Mouse (Mus musculus) intestine, embryonic 16.5 days (tissue): Measurements from ENCODE around the gene Olfr655. TPM values are rescaled to one million over a fixed set of nuclear protein-coding genes. Genes with fewer than 3 reads are reported as not detected.

Source experiments
- ATAC-seq: fragments of 200-750 bp; cut with Nextera tagmentation; 2 replicates; pipeline ENCODE4 v1.8.0; 2017; ENCODE audit warnings: moderate TSS enrichment, moderate library complexity
- H3K27ac ChIP-seq: fragments of 300-500 bp; sonication (generic); 2 replicates; pipeline ENCODE4 v1.5.1; 2014; ENCODE audit warnings: mild to moderate bottlenecking, low read length
- H3K27me3 ChIP-seq: fragments of 300-500 bp; sonication (generic); replicated peaks from 2 replicates; pipeline ENCODE4 v1.6.1; 2014; ENCODE audit warnings: low read length, control low read depth, mixed read lengths; ENCODE audit not compliant: control insufficient read depth, insufficient read depth
- H3K36me3 ChIP-seq: fragments of 300-500 bp; sonication (generic); 2 replicates; pipeline ENCODE4 v1.6.1; 2014; ENCODE audit warnings: low read length, control low read depth; ENCODE audit not compliant: control insufficient read depth, insufficient read depth
- H3K4me1 ChIP-seq: fragments of 300-500 bp; sonication (generic); 2 replicates; pipeline ENCODE4 v1.6.1; 2014; ENCODE audit warnings: low read length, control low read depth, mixed read lengths; ENCODE audit not compliant: control insufficient read depth, insufficient read depth
- H3K4me2 ChIP-seq: fragments of 300-500 bp; sonication (generic); 2 replicates; pipeline ENCODE4 v1.6.1; 2014; ENCODE audit warnings: low read depth, low read length, control low read depth
- H3K4me3 ChIP-seq: fragments of 300-500 bp; sonication (generic); 2 replicates; pipeline ENCODE4 v1.5.1; 2014; ENCODE audit warnings: mild to moderate bottlenecking, low read length
- H3K9ac ChIP-seq: fragments of 300-500 bp; sonication (generic); 2 replicates; pipeline ENCODE4 v1.6.1; 2014; ENCODE audit warnings: low read depth, low read length
- H3K9me3 ChIP-seq: fragments of 300-500 bp; sonication (generic); 2 replicates; pipeline ENCODE4 v1.6.1; 2016; ENCODE audit warnings: low read length, control low read depth; ENCODE audit not compliant: control insufficient read depth
- WGBS: fragments of 180-500 bp; shearing (Covaris S2); extraction: QIAGEN DNeasy Blood & Tissue Kit; methylation state at CpG from one replicate; pipeline ENCODE4 v1.1.7; 2014; 5-methylcytosine and 5-hydroxymethylcytosine counted together
- polyA plus RNA-seq: library from polyadenylated mRNA; unstranded; fragments of >200 nt; fragmentation: Nextera tagmentation; extraction: Ambion mirVana; gene quantifications from 2 replicates; pipeline ENCODE4 v1.2.1, GENCODE M21; 2015

Gene Olfr655
- polyA plus RNA-seq, 1 experiment from 2014 or later = not detected

GRCm38 (mm10) chr7:104580846-104581245 is 20.7 kb downstream of the Olfr655 start:
- WGBS = 77% methylated on average over 4 of the region's 4 CpGs
- H3K4me2 ChIP-seq = no peak overlapping the region
- H3K27me3 ChIP-seq = no peaks in the 10 kb centered on the region
- no peaks in the 10 kb centered on the region for H3K4me1 ChIP-seq
- no peaks in the 10 kb centered on the region for H3K36me3 ChIP-seq
- no peak overlapping the region for H3K27ac ChIP-seq
- ATAC-seq = peak; percentile 92
- no peaks in the 10 kb centered on the region for H3K9me3 ChIP-seq
- H3K9ac ChIP-seq = no peak overlapping the region
- no peak overlapping the region for H3K4me3 ChIP-seq

DNA sequence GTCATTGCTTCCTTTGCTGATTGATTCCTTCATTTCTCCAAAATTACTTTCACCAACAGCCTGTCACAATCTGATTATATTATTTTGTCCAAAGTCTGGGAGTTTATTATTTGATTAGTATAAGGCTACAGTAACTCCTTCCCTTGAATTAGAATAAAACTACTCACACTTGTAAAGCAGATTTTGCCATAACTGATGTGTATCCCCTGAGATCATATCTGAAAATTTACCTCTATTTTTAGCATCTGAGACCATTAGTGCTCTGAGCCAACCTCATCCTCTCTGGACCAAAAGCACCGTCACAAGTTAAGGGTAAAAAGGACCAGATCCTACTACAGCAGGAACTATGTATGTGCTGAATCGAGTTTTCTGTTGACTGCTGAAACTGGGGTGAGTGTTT is 24.6 kb downstream of the Olfr655 start, which contains the start of gene Olfr653:
TSS of gene Olfr653 (plus strand) at position 301 of the 400 bp plus-strand sequence.
- H3K27me3 ChIP-seq = no peaks in the 10 kb centered on the region
- no peak within 1 kb of the TSS for H3K9ac ChIP-seq
- 60% methylated on average over 2 of the region's 2 CpGs for WGBS
- no peak within 1 kb of the TSS for H3K4me3 ChIP-seq
- H3K4me2 ChIP-seq = no peak within 1 kb of the TSS
- no peaks in the 10 kb centered on the region for H3K4me1 ChIP-seq
- no peaks in the 10 kb centered on the region for H3K36me3 ChIP-seq
- no peak for ATAC-seq
- H3K27ac ChIP-seq = no peak within 1 kb of the TSS
- no peaks in the 10 kb centered on the region for H3K9me3 ChIP-seq

- H3K36me3 ChIP-seq = no peaks in the 10 kb centered on the region
- no peaks in the 10 kb centered on the region for H3K4me1 ChIP-seq
- no peak within 1 kb of the TSS for H3K4me3 ChIP-seq
- no peaks in the 10 kb centered on the region for H3K9me3 ChIP-seq
- no peak within 1 kb of the TSS for H3K9ac ChIP-seq
- no peaks in the 10 kb centered on the region for H3K27me3 ChIP-seq
- H3K27ac ChIP-seq = no peak within 1 kb of the TSS
- no peak for ATAC-seq
- no peak within 1 kb of the TSS for H3K4me2 ChIP-seq
These were observed 41.0 kb downstream of the Olfr655 start, which contains the start of gene Olfr652 for GRCm38 (mm10) chr7:104560601-104561000. Olfr652 (plus strand) TSS chr7:104560901.

- no peak overlapping the region for H3K4me2 ChIP-seq
These were observed 48.9 kb downstream of the Olfr655 start for GRCm38 (mm10) chr7:104552700-104553099.

GRCm38 (mm10) chr7:104549833-104550232 is 51.7 kb downstream of the Olfr655 start, which contains the start of gene Olfr651:
Olfr651 (plus strand) TSS chr7:104550133.
- H3K27ac ChIP-seq = no peak within 1 kb of the TSS
- H3K4me2 ChIP-seq = no peak within 1 kb of the TSS
- no peaks in the 10 kb centered on the region for H3K36me3 ChIP-seq
- H3K9ac ChIP-seq = no peak within 1 kb of the TSS
- no peak within 1 kb of the TSS for H3K4me3 ChIP-seq
- no peaks in the 10 kb centered on the region for H3K4me1 ChIP-seq
- H3K27me3 ChIP-seq = no peaks in the 10 kb centered on the region
- no peak for ATAC-seq
- 68% methylated on average over 5 of the region's 5 CpGs for WGBS
- no peaks in the 10 kb centered on the region for H3K9me3 ChIP-seq

More at GRCm38 (mm10) chr7:104552700-104553099, 48.9 kb downstream of the Olfr655 start:
- 65% methylated on average over 1 of the region's 1 CpGs for WGBS
- Histone ChIP-seq H3K9me3 (no peaks in the 10 kb centered on the region), H3K36me3 (no peaks in the 10 kb centered on the region), H3K9ac (no peak overlapping the region), H3K4me3 (no peak overlapping the region), H3K4me1 (no peaks in the 10 kb centered on the region), H3K27me3 (no peaks in the 10 kb centered on the region), H3K27ac (no peak overlapping the region)
- ATAC-seq = peak; percentile 74; the same call in 1 of the 2 replicates

Other genes starting within 250 kb of the Olfr655 start
- gene Trim12c, start 248.4 kb downstream of the Olfr655 start, polyA plus RNA-seq = 1.9 and 2.5 TPM in 2 replicates
- 0.06 and 0.20 TPM in 2 replicates for gene Trim30b, start 231.9 kb downstream of the Olfr655 start, polyA plus RNA-seq
- 0.31 and 0.34 TPM in 2 replicates for gene Trim30c, start 200.9 kb downstream of the Olfr655 start, polyA plus RNA-seq
- gene Trim30a, start 136.6 kb downstream of the Olfr655 start, polyA plus RNA-seq = 1.2 TPM in 2 replicates
- 0.88 and 0.93 TPM in 2 replicates for gene Trim30d, start 93.9 kb downstream of the Olfr655 start, polyA plus RNA-seq
- not detected in 2 replicates for gene Olfr651, start 51.6 kb downstream of the Olfr655 start, polyA plus RNA-seq
- not detected in 2 replicates for gene Olfr652, start 40.9 kb downstream of the Olfr655 start, polyA plus RNA-seq
- gene Olfr653, start 24.5 kb downstream of the Olfr655 start, polyA plus RNA-seq = not detected in 2 replicates
- not detected in 2 replicates for gene Olfr654, start 14.8 kb downstream of the Olfr655 start, polyA plus RNA-seq
- not detected in 2 replicates for gene Olfr656, start 12.2 kb upstream of the Olfr655 start, polyA plus RNA-seq
- gene Olfr657, start 23.0 kb upstream of the Olfr655 start, polyA plus RNA-seq = not detected in 2 replicates
- not detected in 2 replicates for gene Olfr658, start 45.5 kb upstream of the Olfr655 start, polyA plus RNA-seq
- not detected in 2 replicates for gene Olfr659, start 65.0 kb upstream of the Olfr655 start, polyA plus RNA-seq
- not detected in 2 replicates for gene Olfr661, start 84.7 kb upstream of the Olfr655 start, polyA plus RNA-seq
- not detected in 2 replicates for gene Usp17le, start 175.7 kb upstream of the Olfr655 start, polyA plus RNA-seq
- not detected in 2 replicates for gene Usp17lb, start 240.8 kb upstream of the Olfr655 start, polyA plus RNA-seq